Comparison of ENCODE assay signal across 12 mouse cellular contexts in the genomic region with DNA sequence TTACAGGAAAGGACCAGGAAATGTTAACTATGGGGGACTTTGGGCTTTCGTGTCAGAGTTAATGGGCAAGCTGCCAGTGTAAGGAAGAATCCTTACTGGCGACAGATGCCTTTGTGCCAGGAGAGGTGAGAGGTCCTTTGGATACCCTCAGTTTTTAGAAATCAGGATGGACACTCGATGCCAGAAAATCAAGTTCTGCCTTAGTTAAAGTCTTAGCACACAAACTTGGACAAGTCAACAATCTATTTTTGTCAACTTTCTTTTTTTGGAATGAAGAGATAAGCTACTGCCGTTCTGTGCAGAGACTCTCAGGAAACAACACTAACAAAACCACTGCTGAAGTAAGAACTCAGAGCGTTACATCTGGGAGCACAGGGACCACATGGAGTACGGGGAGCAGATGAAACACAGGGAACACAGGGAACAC. TPM values are rescaled to one million over a fixed set of nuclear protein-coding genes. Genes with fewer than 3 reads are reported as not detected.
A peak's percentile ranks its signal among the peaks of the same experiment; 100 is the strongest.
DNase-seq lines count a peak whose midpoint lies in the region; ATAC-seq and TF ChIP-seq lines count a peak whose summit lies in the region.
"Had no signal": no experiment of that assay in that cellular context is flagged by ENCODE, and none has a peak within 500 bp of the region (broad histone marks: within the 10 kb centered on the region; RNA-seq: fewer than 3 reads in every experiment).

No protein-coding gene starts in this region.

- no peak overlapping the region for H3K4me3 ChIP-seq in gastrocnemius, adult 2 months
- H3K4me3 ChIP-seq in heart, embryonic 16.5 days (ENCODE audit: low read length) = no peak overlapping the region
- no peak overlapping the region for H3K4me3 ChIP-seq in intestine, postnatal 0 days (ENCODE audit: low read depth, low read length)
- H3K4me3 ChIP-seq: midbrain, embryonic 15.5 days had no signal

- H3K27ac ChIP-seq in gastrocnemius, adult 2 months = peak overlapping the region; percentile 35; the same call in 1 of the 2 replicates
- peak overlapping the region; percentile 85 for H3K27ac ChIP-seq in heart, embryonic 16.5 days (ENCODE audit: low read length)
- no peak overlapping the region for H3K27ac ChIP-seq in intestine, postnatal 0 days (ENCODE audit: low read depth, low read length)
- H3K27ac ChIP-seq: midbrain, embryonic 15.5 days; stomach, postnatal 0 days had no signal

- peak; percentile 41; the same call in 1 of the 2 replicates for ATAC-seq in heart, embryonic 16.5 days (replicated peaks; ENCODE audit: extremely low read depth, insufficient read depth, low FRiP score)
- no peak for ATAC-seq in erythroblast, adult 5-6 weeks (replicated peaks; ENCODE audit: low FRiP score, poor library complexity, severe bottlenecking)
- ATAC-seq in intestine, postnatal 0 days = no peak
- ATAC-seq: midbrain, embryonic 15.5 days; Patski had no signal

- H3K36me3 ChIP-seq in heart, embryonic 16.5 days (ENCODE audit: control insufficient read depth, insufficient read depth) = peaks cover 5% of the 10 kb centered on the region; the same call in 1 of the 2 replicates
- H3K36me3 ChIP-seq in intestine, postnatal 0 days (ENCODE audit: control insufficient read depth, insufficient read depth) = peaks cover 10% of the 10 kb centered on the region

- no peak for TF ChIP-seq CTCF in gastrocnemius, adult 2 months (IDR thresholded peaks at IDR 0.05)
- TF ChIP-seq CTCF in intestine, postnatal 0 days (IDR thresholded peaks at IDR 0.05; ENCODE audit: low read depth) = no peak

- no peaks in the 10 kb centered on the region for H3K9me3 ChIP-seq in heart, embryonic 16.5 days (replicated peaks; ENCODE audit: control insufficient read depth, low read length)
- H3K9me3 ChIP-seq in intestine, postnatal 0 days (ENCODE audit: control insufficient read depth) = no peaks in the 10 kb centered on the region
- H3K9me3 ChIP-seq: midbrain, embryonic 15.5 days had no signal

- H3K27me3 ChIP-seq in heart, embryonic 16.5 days (ENCODE audit: control insufficient read depth, insufficient read depth, low read length) = no peaks in the 10 kb centered on the region
- no peaks in the 10 kb centered on the region for H3K27me3 ChIP-seq in intestine, postnatal 0 days (replicated peaks; ENCODE audit: control insufficient read depth, insufficient read depth, low read length)
- H3K27me3 ChIP-seq: midbrain, embryonic 15.5 days; Patski had no signal

- H3K4me1 ChIP-seq in heart, embryonic 16.5 days (ENCODE audit: control insufficient read depth, insufficient read depth, low read length) = peaks cover 34% of the 10 kb centered on the region
- H3K4me1 ChIP-seq in intestine, postnatal 0 days (replicated peaks; ENCODE audit: control insufficient read depth, insufficient read depth, low read length) = no peaks in the 10 kb centered on the region
- H3K4me1 ChIP-seq: midbrain, embryonic 15.5 days had no signal

- no peak for DNase-seq in gastrocnemius, adult 2 months
- no peak for DNase-seq in gastrocnemius, postnatal 14 days
- DNase-seq in adipocyte (ENCODE audit: low spot score) = peak; percentile 71
- peak; percentile 72 to 77 for DNase-seq in kidney, postnatal 25 days
- DNase-seq in layer of hippocampus, adult 9-11 months = no peak
- DNase-seq: cerebellum, postnatal 25 days had no signal

- H3K4me2 ChIP-seq in heart, embryonic 16.5 days (ENCODE audit: low read depth, low read length) = peak overlapping the region; percentile 42
- no peak overlapping the region for H3K4me2 ChIP-seq in intestine, postnatal 0 days (replicated peaks; ENCODE audit: low read depth)
- H3K4me2 ChIP-seq: midbrain, embryonic 15.5 days had no signal

- 12% methylated on average over 6 of the region's 6 CpGs for WGBS in heart, embryonic 16.5 days
- WGBS in intestine, postnatal 0 days = 42% methylated on average over 6 of the region's 6 CpGs

- H3K9ac ChIP-seq in heart, embryonic 16.5 days (ENCODE audit: low read length) = no peak overlapping the region
- no peak overlapping the region for H3K9ac ChIP-seq in intestine, postnatal 0 days (ENCODE audit: low read depth, low read length)
- H3K9ac ChIP-seq: midbrain, embryonic 15.5 days had no signal

- intact Hi-C loops in gastrocnemius, adult 2 months (cut with DNase I) = no loop called here
- intact Hi-C loops in gastrocnemius, postnatal 14 days (cut with DNase I; ENCODE audit: low total_unique reads) = no loop called here

RNA-seq across cellular contexts. Expression of a gene that starts 58.3 kb away (rescaled TPM):
- 10 to 100 TPM; 23.5 to 24.9 TPM for total RNA-seq in gastrocnemius, adult 2 months (2021)
- 10 to 100 TPM; 13.7 to 15.3 TPM for total RNA-seq in gastrocnemius, postnatal 14 days (2021)
- polyA plus RNA-seq in heart, embryonic 16.5 days (2015; fragmentation: Nextera tagmentation; extraction: Ambion mirVana) = 16.9 and 17.5 TPM in 2 replicates
- 3.5 and 11.5 TPM in 2 replicates for total RNA-seq in erythroblast, adult 5-6 weeks (2015; ENCODE audit: low replicate concordance)
- total RNA-seq in erythroblast, adult 5-6 weeks (2017; ENCODE audit: low replicate concordance) = 12.4 and 13.5 TPM in 2 replicates
- polyA plus RNA-seq in intestine, postnatal 0 days (2015; fragmentation: Nextera tagmentation; extraction: Ambion mirVana) = 9.1 and 9.7 TPM in 2 replicates

Comparison
In these comparisons a context has a peak if more than half of its experiments do, and no peak if none do; other contexts are left out.
1. DNase-seq: peak in adipocyte (single experiment) and kidney, postnatal 25 days (2 of 2); none in gastrocnemius, adult 2 months (single experiment), gastrocnemius, postnatal 14 days (single experiment) and layer of hippocampus, adult 9-11 months (single experiment).